In the genomic region with DNA sequence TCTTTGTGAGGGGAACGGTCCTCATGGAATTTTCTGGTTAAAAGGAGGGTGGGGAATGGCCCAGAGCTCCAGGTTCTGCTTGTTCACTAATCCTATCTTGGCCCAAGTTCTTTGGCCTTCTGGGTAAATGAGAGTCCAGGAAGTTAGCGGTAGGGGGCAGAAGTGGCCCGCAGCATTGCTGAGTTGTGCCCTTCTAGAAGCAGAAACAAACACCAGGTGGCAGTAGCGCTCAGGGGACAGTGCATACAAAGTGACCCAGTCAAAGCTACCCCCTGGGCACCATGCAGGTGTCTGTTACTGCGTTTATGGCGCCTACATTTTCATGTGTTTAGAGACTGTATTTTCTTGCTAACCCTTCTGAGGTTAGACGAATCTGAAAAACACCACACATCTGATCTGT, we compare ENCODE assay signal across 9 mouse cellular contexts. TPM values are rescaled to one million over a fixed set of nuclear protein-coding genes. Genes with fewer than 3 reads are reported as not detected.
DNase-seq lines count a peak whose midpoint lies in the region; ATAC-seq and TF ChIP-seq lines count a peak whose summit lies in the region.
"Had no signal": no experiment of that assay in that cellular context is flagged by ENCODE, and none has a peak within 500 bp of the region (broad histone marks: within the 10 kb centered on the region; RNA-seq: fewer than 3 reads in every experiment).

No protein-coding gene starts in this region.

- H3K79me2 ChIP-seq in MEL (ENCODE audit: control insufficient read depth, insufficient read depth, low read length, poor library complexity): no peaks in the 10 kb centered on the region

- H3K9ac ChIP-seq in MEL (ENCODE audit: control insufficient read depth, low read depth, low read length, poor library complexity, severe bottlenecking): no peak overlapping the region
- H3K9ac ChIP-seq in hindbrain, embryonic 13.5 days: no peak overlapping the region
- H3K9ac ChIP-seq: limb, embryonic 15.5 days had no signal

- no peak for TF ChIP-seq EP300 in MEL (IDR thresholded peaks at IDR 0.05; ENCODE audit: low read depth in 1 of 2, low read length in 2 of 2)

- TF ChIP-seq CTCF in MEL (IDR thresholded peaks at IDR 0.05 in 2 of 3, conservative IDR thresholded peaks at IDR 0.05 in 1 of 3; ENCODE audit: control insufficient read depth in 1 of 3, insufficient read depth in 1 of 3, low read depth in 2 of 3, low read length in 3 of 3, poor library complexity in 1 of 3, severe bottlenecking in 1 of 3): peak; percentile 81 to 98 (median 96)

- peaks cover 0 to 19% of the 10 kb centered on the region in 2 experiments; a peak in 2 of 4 replicates for H3K36me3 ChIP-seq in MEL (ENCODE audit: control insufficient read depth in 1 of 2, insufficient read depth in 2 of 2, low read length in 2 of 2)
- H3K36me3 ChIP-seq in hindbrain, embryonic 13.5 days: no peaks in the 10 kb centered on the region
- H3K36me3 ChIP-seq: limb, embryonic 15.5 days had no signal

- no peak overlapping the region for H3K4me2 ChIP-seq in hindbrain, embryonic 13.5 days
- H3K4me2 ChIP-seq: limb, embryonic 15.5 days had no signal

- no peaks in the 10 kb centered on the region for H3K9me3 ChIP-seq in MEL (replicated peaks; ENCODE audit: insufficient read depth, low read length)
- H3K9me3 ChIP-seq in hindbrain, embryonic 13.5 days: no peaks in the 10 kb centered on the region
- H3K9me3 ChIP-seq: limb, embryonic 15.5 days had no signal

- ATAC-seq in hindbrain, embryonic 13.5 days (ENCODE audit: low FRiP score): 0 out of 2 replicates have a peak, but pooled peaks have one; percentile 35

- H3K4me3 ChIP-seq in MEL (ENCODE audit: control insufficient read depth in 1 of 2, insufficient read depth in 1 of 2, low read depth in 2 of 2, low read length in 2 of 2): no peak overlapping the region
- no peak overlapping the region for H3K4me3 ChIP-seq in hindbrain, embryonic 13.5 days
- H3K4me3 ChIP-seq: limb, embryonic 15.5 days had no signal

- no peak for TF ChIP-seq POLR2A in MEL (IDR thresholded peaks at IDR 0.05; ENCODE audit: control insufficient read depth in 1 of 2, insufficient read depth in 1 of 2, low read depth in 1 of 2, low read length in 2 of 2, poor library complexity in 1 of 2)

- TF ChIP-seq RAD21 in MEL (IDR thresholded peaks at IDR 0.05; ENCODE audit: low read depth, low read length): peak; percentile 78

- 6% methylated on average over 7 of the region's 7 CpGs for WGBS in hindbrain, embryonic 13.5 days

- H3K27me3 ChIP-seq in MEL (ENCODE audit: control insufficient read depth in 1 of 2, insufficient read depth in 2 of 2, low read length in 2 of 2): peaks cover under 1 to 3% of the 10 kb centered on the region in 2 experiments; a peak in 3 of 4 replicates
- peaks cover 16% of the 10 kb centered on the region; the same call in 1 of the 2 replicates for H3K27me3 ChIP-seq in hindbrain, embryonic 13.5 days

- DNase-seq in MEL (ENCODE audit: low read depth, low spot score): peak; percentile 80
- DNase-seq in cerebellum, adult 9-10 months: peak; percentile 90
- DNase-seq in frontal cortex, postnatal 10 days (ENCODE audit: low spot score in 2 of 2): peak; percentile 63 to 84
- DNase-seq in layer of hippocampus, postnatal 14 days (ENCODE audit: low spot score in 2 of 2): peak; percentile 85 to 91
- DNase-seq in lung, postnatal 36 days: peak; percentile 97
- DNase-seq in retina, postnatal 7 days (ENCODE audit: low read depth, low spot score): peak; percentile 80
- DNase-seq in thymus, postnatal 4 days: peak; percentile 91

- no peak overlapping the region for H3K27ac ChIP-seq in MEL (ENCODE audit: control insufficient read depth, low read depth, low read length)
- H3K27ac ChIP-seq in hindbrain, embryonic 13.5 days: no peak overlapping the region
- H3K27ac ChIP-seq: limb, embryonic 15.5 days had no signal

- H3K4me1 ChIP-seq in MEL (ENCODE audit: control insufficient read depth in 1 of 2, insufficient read depth in 2 of 2, low read length in 2 of 2): peaks cover 5 to 25% of the 10 kb centered on the region in 2 experiments
- peaks cover 36% of the 10 kb centered on the region for H3K4me1 ChIP-seq in hindbrain, embryonic 13.5 days (replicated peaks)

TF ChIP-seq in MEL, 35 proteins besides CTCF, POLR2A, EP300 and RAD21:
- no peak for TF ChIP-seq KAT2A (conservative IDR thresholded peaks at IDR 0.05; ENCODE audit: low read depth, low read length)
- TF ChIP-seq SMC3 (IDR thresholded peaks at IDR 0.05; ENCODE audit: low read depth, low read length): peak; percentile 84
- TF ChIP-seq ZC3H11A (IDR thresholded peaks at IDR 0.05; ENCODE audit: low read depth, low read length): peak; percentile 70
- 0 out of 2 replicates have a peak, but pooled peaks have one; percentile 33 for TF ChIP-seq ELF1 (IDR thresholded peaks at IDR 0.05; ENCODE audit: low read depth, low read length)

RNA-seq across cellular contexts. Expression of gene Cfap45, which starts 8.1 kb away (rescaled TPM):
- 0.29 TPM in 1 of 2 replicates, not detected in the other for total RNA-seq in MEL (2012; rRNA removed)
- under 1 TPM in 1 of 2 experiments, not detected in 1; 0.40 TPM for polyA plus RNA-seq in MEL (2012; ENCODE audit: insufficient read depth in 1 of 2, insufficient read length in 2 of 2, low read depth in 1 of 2, low replicate concordance in 2 of 2, missing spikeins in 1 of 2)
- 3.7 and 5.2 TPM in 2 replicates for polyA plus RNA-seq in hindbrain, embryonic 13.5 days (2015; fragmentation: Nextera tagmentation; extraction: Ambion mirVana)
- total RNA-seq in layer of hippocampus, postnatal 14 days (2021): 1 to 10 TPM; 2.7 to 4.4 TPM

RNA-seq across cellular contexts. Expression of gene Vsig8, which starts 27.0 kb away (rescaled TPM):
- not detected in 2 replicates for total RNA-seq in MEL (2012; rRNA removed)
- polyA plus RNA-seq in MEL (2012; ENCODE audit: insufficient read depth in 1 of 2, insufficient read length in 2 of 2, low read depth in 1 of 2, low replicate concordance in 2 of 2, missing spikeins in 1 of 2): not detected
- polyA plus RNA-seq in hindbrain, embryonic 13.5 days (2015; fragmentation: Nextera tagmentation; extraction: Ambion mirVana): 0.17 and 0.18 TPM in 2 replicates
- under 1 TPM; 0.71 to 0.74 TPM for total RNA-seq in layer of hippocampus, postnatal 14 days (2021)

RNA-seq across cellular contexts. Expression of gene Tagln2, which starts 28.9 kb away (rescaled TPM):
- total RNA-seq in MEL (2012; rRNA removed): 100 and 150 TPM in 2 replicates
- 100 to 1,000 TPM; 332 to 581 TPM for polyA plus RNA-seq in MEL (2012; ENCODE audit: insufficient read depth in 1 of 2, insufficient read length in 2 of 2, low read depth in 1 of 2, low replicate concordance in 2 of 2, missing spikeins in 1 of 2)
- polyA plus RNA-seq in hindbrain, embryonic 13.5 days (2015; fragmentation: Nextera tagmentation; extraction: Ambion mirVana): 67.8 and 72.3 TPM in 2 replicates
- total RNA-seq in layer of hippocampus, postnatal 14 days (2021): 10 to 100 TPM; 14.1 to 15.6 TPM

RNA-seq across cellular contexts. Expression of gene Igsf9, which starts 47.1 kb away (rescaled TPM):
- total RNA-seq in MEL (2012; rRNA removed): 0.12 and 0.13 TPM in 2 replicates
- polyA plus RNA-seq in MEL (2012; ENCODE audit: insufficient read depth in 1 of 2, insufficient read length in 2 of 2, low read depth in 1 of 2, low replicate concordance in 2 of 2, missing spikeins in 1 of 2): under 1 TPM in 1 of 2 experiments, not detected in 1; 0.38 TPM
- 57.4 and 62.6 TPM in 2 replicates for polyA plus RNA-seq in hindbrain, embryonic 13.5 days (2015; fragmentation: Nextera tagmentation; extraction: Ambion mirVana)
- total RNA-seq in layer of hippocampus, postnatal 14 days (2021): 1 to 10 TPM; 7.2 to 8.9 TPM

RNA-seq across cellular contexts. Expression of gene Slamf9, which starts 53.5 kb away (rescaled TPM):
- 0.23 TPM in 1 of 2 replicates, not detected in the other for total RNA-seq in MEL (2012; rRNA removed)
- under 1 TPM in 1 of 2 experiments, not detected in 1; 0.38 TPM for polyA plus RNA-seq in MEL (2012; ENCODE audit: insufficient read depth in 1 of 2, insufficient read length in 2 of 2, low read depth in 1 of 2, low replicate concordance in 2 of 2, missing spikeins in 1 of 2)
- polyA plus RNA-seq in hindbrain, embryonic 13.5 days (2015; fragmentation: Nextera tagmentation; extraction: Ambion mirVana): 0.34 TPM in 1 of 2 replicates, not detected in the other
- not detected for total RNA-seq in layer of hippocampus, postnatal 14 days (2021)
